Mouse (Mus musculus) liver, embryonic 14.5 days (tissue): ENCODE measurements at regions not wholly inside any gene's neighbourhood (a gene's known extent, or its start where the extent isn't known, plus 50 kb on each side); places are given as distances from the start of the nearest gene placed in this dataset.

Experiments
- ATAC-seq: fragments of 200-750 bp; cut with Nextera tagmentation; 2 replicates; pipeline ENCODE4 v1.8.0; 2017; ENCODE audit warnings: moderate number of reproducible peaks, mild to moderate bottlenecking, moderate library complexity; ENCODE audit not compliant: insufficient read depth
- DNase-seq, 3 experiments: peaks; one replicate each; pipeline ENCODE4 v3.0.0-alpha.2; 2012 to 2013; ENCODE audit warnings: low read depth in 3 of 3, low spot score in 3 of 3
- H3K27ac ChIP-seq: fragments of 300-500 bp; sonication (generic); 2 replicates; pipeline ENCODE4 v1.5.1; 2014; ENCODE audit warnings: moderate library complexity, mild to moderate bottlenecking, control low read depth, inconsistent platforms
- H3K27me3 ChIP-seq: fragments of 300-500 bp; sonication (generic); 2 replicates; pipeline ENCODE4 v1.6.1; 2014; ENCODE audit warnings: mild to moderate bottlenecking, low read length, moderate library complexity; ENCODE audit not compliant: control insufficient read depth, insufficient read depth
- H3K36me3 ChIP-seq: fragments of 300-500 bp; sonication (generic); replicated peaks from 2 replicates; pipeline ENCODE4 v1.6.1; 2014; ENCODE audit warnings: low read depth; ENCODE audit not compliant: control insufficient read depth, insufficient read depth
- H3K4me1 ChIP-seq, 2 experiments: fragments of 200-500 bp in 1 of 2; fragments of 300-500 bp in 1 of 2; sonication (generic) in 1 of 2; replicated peaks; 2 replicates each; pipeline ENCODE4 v1.6.1; 2012 to 2014; ENCODE audit warnings: antibody characterized with exemption in 1 of 2, inconsistent platforms in 1 of 2, low read length in 1 of 2; ENCODE audit not compliant: control insufficient read depth in 2 of 2, insufficient read depth in 2 of 2
- H3K4me2 ChIP-seq: fragments of 300-500 bp; sonication (generic); 2 replicates; pipeline ENCODE4 v1.6.1; 2014; ENCODE audit warnings: low read depth, mild to moderate bottlenecking, control low read depth, moderate library complexity
- H3K4me3 ChIP-seq, 2 experiments: fragments of 200-500 bp in 1 of 2; fragments of 300-500 bp in 1 of 2; sonication (generic) in 1 of 2; 2 replicates each; pipeline ENCODE4 v1.5.1; 2012 to 2014; ENCODE audit warnings: low read depth in 2 of 2, low read length in 2 of 2, mild to moderate bottlenecking in 2 of 2, control low read depth in 1 of 2, inconsistent platforms in 1 of 2, moderate library complexity in 1 of 2; ENCODE audit not compliant: insufficient read depth in 1 of 2
- H3K9ac ChIP-seq: fragments of 300-500 bp; sonication (generic); replicated peaks from 2 replicates; pipeline ENCODE4 v1.6.1; 2014; ENCODE audit warnings: mild to moderate bottlenecking, control low read depth, moderate library complexity
- H3K9me3 ChIP-seq: fragments of 300-500 bp; sonication (generic); 2 replicates; pipeline ENCODE4 v1.6.1; 2016; ENCODE audit warnings: low read length, mixed read lengths; ENCODE audit not compliant: control insufficient read depth
- CTCF ChIP-seq: IDR thresholded peaks from 2 replicates; pipeline ENCODE4 v1.5.1; 2016; ENCODE audit warnings: antibody characterized with exemption, low read depth, control low read depth
- EP300 ChIP-seq: IDR thresholded peaks from 2 replicates; pipeline ENCODE4 v1.6.1; 2016; ENCODE audit warnings: antibody characterized with exemption, low read depth
- WGBS: fragments of 180-500 bp; shearing (Covaris S2); extraction: QIAGEN DNeasy Blood & Tissue Kit; methylation state at CpG from one replicate; pipeline ENCODE4 v1.1.7; 2014; ENCODE audit not compliant: insufficient replicate concordance; 5-methylcytosine and 5-hydroxymethylcytosine counted together

DNA sequence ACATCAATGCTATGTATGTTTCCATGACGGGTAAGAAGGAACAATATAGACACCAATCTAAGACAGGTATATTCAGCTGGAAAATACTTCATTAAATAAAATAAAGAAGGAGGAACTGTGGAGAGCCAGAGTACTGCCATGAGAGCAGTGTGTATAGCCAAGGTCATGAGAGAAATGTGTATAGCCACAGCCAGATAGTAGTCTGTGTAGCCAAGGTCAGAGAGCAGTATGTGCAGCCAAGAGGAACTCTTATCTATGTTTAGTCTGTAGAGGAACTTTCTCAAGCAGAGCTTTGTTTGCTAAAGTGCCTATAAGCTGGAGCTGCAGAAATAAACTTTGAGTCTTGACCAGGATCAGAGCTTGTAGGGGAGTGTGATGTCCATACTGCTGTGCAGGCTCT lies 75.4 kb downstream of the Rgs18 start:
- WGBS, result 54% methylated on average over 1 of the region's 1 CpGs
- DNase-seq (no peak), ATAC-seq (no peak)
- Histone ChIP-seq H3K4me2 (no peak overlapping the region), H3K9me3 (no peaks in the 10 kb centered on the region), H3K4me1 (no peaks in the 10 kb centered on the region), H3K27me3 (no peaks in the 10 kb centered on the region), H3K9ac (no peak overlapping the region), H3K36me3 (no peaks in the 10 kb centered on the region), H3K4me3 (no peak overlapping the region), H3K27ac (no peak overlapping the region)
- TF ChIP-seq CTCF (no peak), EP300 (no peak)

DNA sequence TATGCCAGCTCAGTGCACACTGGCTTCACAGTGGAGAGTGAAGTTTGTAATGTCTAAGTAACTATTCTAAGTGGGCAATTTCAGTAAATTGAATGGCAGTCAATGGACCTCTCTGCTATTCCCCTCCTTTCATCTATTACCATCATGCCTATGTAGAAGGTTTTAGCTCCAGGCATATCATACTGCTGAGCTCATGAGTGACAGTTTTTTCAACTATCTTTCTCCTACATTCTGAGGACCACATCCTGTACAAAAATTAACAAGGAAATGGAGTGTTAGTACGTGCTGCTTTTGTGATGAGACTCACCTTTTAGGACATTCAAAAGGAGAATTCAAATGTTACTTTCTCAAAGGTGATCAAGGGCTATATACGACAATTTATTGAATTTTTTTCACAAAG lies 80.0 kb downstream of the Rgs18 start:
- Histone ChIP-seq H3K27me3 (no peaks in the 10 kb centered on the region), H3K4me2 (no peak overlapping the region), H3K27ac (no peak overlapping the region), H3K9me3 (no peaks in the 10 kb centered on the region), H3K4me3 (no peak overlapping the region), H3K9ac (no peak overlapping the region), H3K36me3 (no peaks in the 10 kb centered on the region), H3K4me1 (no peaks in the 10 kb centered on the region)
- TF ChIP-seq CTCF, result no peak
- ATAC-seq, result no peak
- whole genome bisulfite sequencing, result 39% methylated on average over 2 of the region's 2 CpGs
- no peak for DNase-seq

DNA sequence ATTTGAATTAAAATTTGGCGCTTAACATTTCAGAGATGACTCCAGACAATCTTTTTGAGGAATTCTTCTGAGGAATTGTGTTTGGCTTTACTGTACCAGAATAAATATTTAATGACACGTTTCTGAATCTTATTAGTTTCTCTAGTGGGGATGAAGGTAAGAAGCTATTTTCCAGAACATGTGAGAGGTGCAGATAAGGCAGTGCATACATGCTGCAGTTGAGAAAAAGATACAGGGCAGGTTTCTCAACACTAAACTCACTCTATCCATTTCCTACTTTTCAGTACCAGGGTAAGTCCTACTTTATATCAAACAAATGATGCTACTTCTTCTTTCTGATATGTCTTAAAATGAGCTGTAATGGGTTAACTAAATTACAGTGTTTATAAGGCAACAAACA lies 84.9 kb downstream of the Rgs18 start:
- no peak overlapping the region for H3K4me3 ChIP-seq
- no peak for ATAC-seq
- WGBS, result 45% methylated on average over 2 of the region's 2 CpGs
- no peak overlapping the region for H3K27ac ChIP-seq
- H3K4me1 ChIP-seq, result no peaks in the 10 kb centered on the region
- H3K36me3 ChIP-seq, result no peaks in the 10 kb centered on the region
- DNase-seq, result no peak
- H3K27me3 ChIP-seq, result no peaks in the 10 kb centered on the region
- H3K9ac ChIP-seq, result no peak overlapping the region
- TF ChIP-seq EP300 (no peak), CTCF (no peak)
- H3K4me2 ChIP-seq, result no peak overlapping the region
- H3K9me3 ChIP-seq, result no peaks in the 10 kb centered on the region

DNA sequence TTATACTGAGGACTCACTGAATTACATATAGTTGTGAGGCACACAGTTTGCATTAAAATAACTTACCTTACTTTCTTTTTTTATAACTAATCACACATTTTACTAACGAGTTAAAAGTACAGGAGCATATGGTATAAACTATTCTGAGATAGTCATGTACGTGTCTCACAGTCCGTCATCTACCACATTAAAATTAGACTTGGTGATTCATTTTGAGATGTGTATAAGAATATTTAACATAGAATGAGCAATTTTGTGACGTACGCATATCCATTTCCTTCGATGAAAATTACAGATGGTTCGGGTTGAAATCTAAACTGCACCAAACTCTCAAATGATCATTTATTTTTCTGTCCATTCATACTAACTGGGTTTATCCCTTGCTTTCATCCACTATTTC lies 93.1 kb downstream of the Rgs18 start:
- ATAC-seq (no peak), DNase-seq (no peak)
- Histone ChIP-seq H3K36me3 (no peaks in the 10 kb centered on the region), H3K4me3 (no peak overlapping the region), H3K27ac (no peak overlapping the region), H3K4me2 (no peak overlapping the region), H3K9me3 (no peaks in the 10 kb centered on the region), H3K4me1 (no peaks in the 10 kb centered on the region), H3K9ac (no peak overlapping the region), H3K27me3 (no peaks in the 10 kb centered on the region)
- no peak for TF ChIP-seq CTCF
- TF ChIP-seq EP300, result no peak
- 74% methylated on average over 7 of the region's 7 CpGs for WGBS

DNA sequence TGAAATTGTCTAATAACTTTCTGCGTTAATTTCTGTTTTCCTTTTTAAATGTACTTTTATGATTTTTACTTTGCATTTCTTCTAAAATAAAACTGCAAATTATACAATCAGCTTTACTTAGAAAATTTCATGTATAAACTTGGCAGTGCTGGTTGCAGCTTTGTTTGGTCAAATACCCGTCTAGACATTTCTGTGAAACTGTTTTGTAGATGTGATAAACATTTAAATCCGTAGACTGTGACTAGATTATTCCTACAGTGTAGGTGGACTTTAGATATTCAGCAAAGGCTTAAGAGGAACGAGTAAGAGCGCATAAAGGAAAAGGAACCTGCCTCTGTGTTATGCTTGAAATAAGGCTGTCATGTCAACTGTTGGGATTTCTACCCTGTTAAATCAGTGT lies 100.0 kb upstream of the Rgs21 start:
- no peak for DNase-seq
- no peak overlapping the region for H3K4me2 ChIP-seq
- no peak overlapping the region for H3K27ac ChIP-seq
- no peak overlapping the region for H3K9ac ChIP-seq
- H3K9me3 ChIP-seq, result no peaks in the 10 kb centered on the region
- no peak overlapping the region for H3K4me3 ChIP-seq
- H3K36me3 ChIP-seq, result no peaks in the 10 kb centered on the region
- TF ChIP-seq CTCF (no peak), EP300 (no peak)
- no peak for ATAC-seq
- WGBS, result 64% methylated on average over 5 of the region's 5 CpGs
- H3K4me1 ChIP-seq, result no peaks in the 10 kb centered on the region
- no peaks in the 10 kb centered on the region for H3K27me3 ChIP-seq

DNA sequence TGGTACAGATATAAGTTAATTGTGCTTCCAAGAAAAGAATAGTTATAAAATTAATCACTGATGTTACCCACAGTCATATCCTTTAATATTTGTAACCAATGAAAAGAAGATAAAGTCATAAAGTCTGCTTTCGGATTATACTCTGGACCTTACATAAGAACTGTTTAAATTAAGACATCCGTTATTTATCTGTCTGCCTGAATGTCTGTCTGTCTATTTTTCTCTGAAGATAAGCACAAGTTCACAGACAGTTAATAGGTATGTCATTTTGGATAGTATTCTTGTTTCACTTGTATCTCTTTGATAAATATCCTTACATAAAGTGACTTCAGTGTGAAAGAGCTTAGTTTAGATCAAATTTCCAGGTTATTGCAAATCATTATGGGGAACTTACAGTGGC lies 88.8 kb upstream of the Rgs21 start:
- Histone ChIP-seq H3K4me1 (no peaks in the 10 kb centered on the region), H3K27me3 (no peaks in the 10 kb centered on the region), H3K9me3 (no peaks in the 10 kb centered on the region), H3K4me2 (no peak overlapping the region), H3K36me3 (no peaks in the 10 kb centered on the region), H3K4me3 (no peak overlapping the region), H3K27ac (no peak overlapping the region), H3K9ac (no peak overlapping the region)
- no peak for DNase-seq
- no peak for ATAC-seq
- 46% methylated on average over 2 of the region's 2 CpGs for WGBS
- TF ChIP-seq CTCF (no peak), EP300 (peak; percentile 57)
